Mouse (Mus musculus) embryonic facial prominence, embryonic 14.5 days (tissue): Measurements from ENCODE around the gene Cenpi. TPM values are rescaled to one million over a fixed set of nuclear protein-coding genes. Genes with fewer than 3 reads are reported as not detected.
"Not testable (repeated sequence)": the region's sequence is repeated elsewhere in the genome, so short reads cannot be mapped to it uniquely, and the experiment has no call there.

Experiments used
- ATAC-seq: fragments of 200-750 bp; cut with Nextera tagmentation; 2 replicates; pipeline ENCODE4 v1.8.0; 2017; ENCODE audit warnings: low read depth, moderate number of reproducible peaks, moderate TSS enrichment
- DNase-seq: peaks from one replicate; pipeline ENCODE4 v3.0.0-alpha.2; 2015; ENCODE audit warnings: low spot score
- H3K27ac ChIP-seq: fragments of 300-500 bp; sonication (generic); replicated peaks from 2 replicates; pipeline ENCODE4 v1.5.1; 2014; ENCODE audit warnings: low read depth, mild to moderate bottlenecking, low read length, moderate library complexity
- H3K27me3 ChIP-seq: fragments of 300-500 bp; sonication (generic); replicated peaks from 2 replicates; pipeline ENCODE4 v1.6.1; 2014; ENCODE audit warnings: low read length; ENCODE audit not compliant: control insufficient read depth, insufficient read depth
- H3K36me3 ChIP-seq: fragments of 300-500 bp; sonication (generic); 2 replicates; pipeline ENCODE4 v1.6.1; 2014; ENCODE audit warnings: low read length, mixed read lengths; ENCODE audit not compliant: control insufficient read depth, insufficient read depth
- H3K4me1 ChIP-seq: fragments of 300-500 bp; sonication (generic); 2 replicates; pipeline ENCODE4 v1.6.1; 2014; ENCODE audit warnings: antibody characterized with exemption, low read length; ENCODE audit not compliant: control insufficient read depth, insufficient read depth
- H3K4me2 ChIP-seq: fragments of 300-500 bp; sonication (generic); 2 replicates; pipeline ENCODE4 v1.6.1; 2014; ENCODE audit warnings: low read depth, mild to moderate bottlenecking, low read length, moderate library complexity, mixed read lengths
- H3K4me3 ChIP-seq: fragments of 300-500 bp; sonication (generic); 2 replicates; pipeline ENCODE4 v1.5.1; 2014; ENCODE audit warnings: low read depth, mild to moderate bottlenecking, low read length
- H3K9ac ChIP-seq: fragments of 300-500 bp; sonication (generic); 2 replicates; pipeline ENCODE4 v1.6.1; 2014; ENCODE audit warnings: low read depth, mild to moderate bottlenecking, low read length, moderate library complexity, mixed read lengths
- H3K9me3 ChIP-seq: fragments of 300-500 bp; sonication (generic); 2 replicates; pipeline ENCODE4 v1.6.1; 2016; ENCODE audit warnings: low read length; ENCODE audit not compliant: control insufficient read depth
- WGBS: fragments of 180-500 bp; shearing (Covaris S2); extraction: QIAGEN DNeasy Blood & Tissue Kit; methylation state at CpG from one replicate; pipeline ENCODE4 v1.1.7; 2014; 5-methylcytosine and 5-hydroxymethylcytosine counted together
- polyA plus RNA-seq: library from polyadenylated mRNA; unstranded; fragments of >200 nt; fragmentation: Nextera tagmentation; extraction: Ambion mirVana; gene quantifications from 2 replicates; pipeline ENCODE4 v1.2.1, GENCODE M21; 2014

Gene Cenpi
- polyA plus RNA-seq, 1 experiment from 2014 or later = 27.1 TPM

DNA sequence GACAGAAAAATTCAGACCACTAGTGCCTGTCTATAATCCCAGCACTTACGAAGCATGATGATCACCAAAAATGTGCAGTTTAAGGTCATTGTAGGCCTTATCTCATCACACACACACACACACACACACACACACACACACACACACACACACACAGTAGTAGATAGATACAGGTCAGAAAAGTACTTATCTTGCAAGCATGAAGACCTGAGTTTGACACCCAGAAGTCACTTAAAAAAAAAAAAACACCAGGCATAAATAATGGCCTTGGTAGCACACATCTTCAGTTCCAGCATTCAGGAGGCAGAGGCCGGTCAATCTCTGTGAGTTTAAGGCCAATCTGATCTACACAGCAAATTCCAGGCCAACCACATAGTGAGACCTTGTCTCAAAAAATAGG lies 20.6 kb upstream of the Cenpi start:
- no peaks in the 10 kb centered on the region for H3K4me1 ChIP-seq
- ATAC-seq = no peak
- no peak overlapping the region for H3K9ac ChIP-seq
- H3K4me3 ChIP-seq = no peak overlapping the region
- WGBS = 97% methylated on average over 2 of the region's 2 CpGs
- H3K9me3 ChIP-seq = no peaks in the 10 kb centered on the region
- H3K27me3 ChIP-seq = peaks cover 2% of the 10 kb centered on the region
- no peak overlapping the region for H3K27ac ChIP-seq
- DNase-seq = no peak
- H3K36me3 ChIP-seq = no peaks in the 10 kb centered on the region
- H3K4me2 ChIP-seq = no peak overlapping the region

DNA sequence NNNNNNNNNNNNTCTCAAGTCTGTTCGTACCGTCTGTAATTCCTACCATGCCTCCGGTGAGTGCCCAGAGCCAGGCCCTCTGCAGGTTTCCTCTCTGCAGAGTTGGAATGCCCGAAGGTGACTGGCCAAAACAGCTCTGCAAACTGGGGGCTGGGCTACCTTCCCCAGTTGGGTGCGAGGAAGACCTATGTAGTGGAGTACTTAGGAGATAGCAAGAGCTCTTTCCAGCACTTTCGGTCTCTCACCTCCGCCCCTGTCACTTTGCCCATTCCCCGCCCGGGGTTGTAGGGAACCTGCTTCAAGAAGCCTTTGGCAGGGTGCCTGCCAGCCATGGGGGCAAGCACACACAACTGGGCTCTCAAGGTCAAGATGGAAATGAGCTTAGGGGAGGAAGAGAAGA lies 11.6 kb upstream of the Cenpi start:
- Histone ChIP-seq H3K27ac (no peak overlapping the region), H3K9ac (peak overlapping the region; percentile 59), H3K27me3 (peaks cover 12% of the 10 kb centered on the region), H3K4me3 (peak overlapping the region; percentile 46), H3K4me2 (peak overlapping the region; percentile 64), H3K36me3 (no peaks in the 10 kb centered on the region), H3K9me3 (no peaks in the 10 kb centered on the region), H3K4me1 (no peaks in the 10 kb centered on the region)
- 0 out of 2 replicates have a peak, but pooled peaks have one; percentile 24 for ATAC-seq
- WGBS = 32% methylated on average over 9 of the region's 9 CpGs
- no peak for DNase-seq

DNA sequence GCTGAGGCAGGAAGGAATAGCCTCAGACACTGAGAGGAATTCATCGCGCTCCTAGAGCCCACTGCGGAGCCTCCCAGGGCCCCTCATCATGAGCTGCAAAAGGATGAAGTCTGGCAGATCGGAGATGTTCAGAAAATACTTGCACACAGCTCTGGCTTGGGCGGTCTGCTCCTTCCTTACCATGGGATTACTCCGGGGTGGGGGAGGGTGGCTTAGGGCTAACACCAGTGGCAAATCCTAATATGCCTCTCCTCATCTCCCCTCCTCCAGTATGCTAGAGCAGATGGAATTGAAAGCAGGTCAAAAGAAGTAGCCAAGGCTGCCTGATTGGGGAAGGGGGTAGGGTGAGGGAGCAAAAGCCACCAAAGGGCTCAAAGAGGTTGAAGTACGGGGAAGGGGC lies 11.1 kb upstream of the Cenpi start:
- Histone ChIP-seq H3K36me3 (no peaks in the 10 kb centered on the region), H3K4me1 (no peaks in the 10 kb centered on the region), H3K27ac (no peak overlapping the region), H3K27me3 (peaks cover 12% of the 10 kb centered on the region), H3K9me3 (no peaks in the 10 kb centered on the region), H3K4me2 (peak overlapping the region; percentile 64), H3K9ac (peak overlapping the region; percentile 59), H3K4me3 (peak overlapping the region; percentile 46)
- 15% methylated on average over 7 of the region's 7 CpGs for WGBS
- ATAC-seq (0 out of 2 replicates have a peak, but pooled peaks have one; percentile 35), DNase-seq (no peak)

GRCm38 (mm10) chrX:134297195-134297594 lies 10.7 kb upstream of the Cenpi start:
- DNase-seq (peak; percentile 29), ATAC-seq (peak; percentile 56; the same call in 1 of the 2 replicates)
- Histone ChIP-seq H3K27ac (no peak overlapping the region), H3K27me3 (peaks cover 11% of the 10 kb centered on the region), H3K4me2 (peak overlapping the region; percentile 64), H3K9ac (peak overlapping the region; percentile 59; the same call in 1 of the 2 replicates), H3K36me3 (no peaks in the 10 kb centered on the region), H3K4me1 (no peaks in the 10 kb centered on the region), H3K4me3 (peak overlapping the region; percentile 46), H3K9me3 (no peaks in the 10 kb centered on the region)
- WGBS = 32% methylated on average over 4 of the region's 4 CpGs

DNA sequence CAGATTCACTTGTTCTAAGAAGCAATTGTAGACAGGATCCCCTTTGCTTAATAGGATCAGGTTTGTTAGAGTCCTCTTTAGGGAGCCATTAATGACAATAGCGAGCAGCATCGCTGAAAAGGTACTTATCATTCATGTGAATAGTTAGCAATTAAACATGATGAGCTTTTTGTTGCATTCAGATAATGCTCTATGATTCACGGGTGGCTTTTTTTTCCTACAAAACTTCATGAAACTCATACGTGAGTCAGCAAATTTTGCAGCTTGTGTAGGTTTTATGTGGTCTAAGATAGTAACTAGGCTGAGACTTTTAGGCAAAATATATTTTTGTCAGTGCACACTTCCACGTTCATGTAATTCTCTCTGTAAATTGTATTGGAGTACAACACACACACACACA lies 7.7 kb upstream of the Cenpi start:
- no peak for DNase-seq
- Histone ChIP-seq H3K9ac (no peak overlapping the region), H3K9me3 (no peaks in the 10 kb centered on the region), H3K4me2 (no peak overlapping the region), H3K36me3 (no peaks in the 10 kb centered on the region), H3K4me1 (no peaks in the 10 kb centered on the region), H3K27ac (no peak overlapping the region), H3K27me3 (no peaks in the 10 kb centered on the region), H3K4me3 (no peak overlapping the region)
- 71% methylated on average over 5 of the region's 5 CpGs for WGBS
- no peak for ATAC-seq

DNA sequence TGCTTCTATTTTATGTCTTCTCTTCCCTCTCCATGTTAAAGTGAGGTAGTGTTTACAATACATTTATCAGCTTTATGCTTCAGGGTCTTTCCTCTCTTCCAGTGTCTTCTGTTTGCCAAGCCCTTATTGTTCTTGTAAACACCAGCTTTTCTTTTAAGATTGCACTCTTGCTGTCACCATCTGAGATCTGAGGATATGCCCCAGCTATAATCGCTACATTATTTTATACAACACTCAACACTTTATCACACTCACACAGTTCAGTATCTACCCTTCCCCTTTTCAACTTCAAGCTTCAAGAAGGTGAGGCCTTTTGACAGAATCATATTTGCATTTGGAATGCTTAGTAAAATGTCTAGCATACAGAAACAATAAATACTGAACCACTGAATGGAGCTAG lies 4.6 kb upstream of the Cenpi start:
- Histone ChIP-seq H3K27ac (no peak overlapping the region), H3K4me2 (no peak overlapping the region), H3K4me3 (no peak overlapping the region), H3K4me1 (no peaks in the 10 kb centered on the region), H3K9ac (no peak overlapping the region), H3K27me3 (no peaks in the 10 kb centered on the region; the same call in 1 of the 2 replicates), H3K9me3 (no peaks in the 10 kb centered on the region), H3K36me3 (no peaks in the 10 kb centered on the region)
- no peak for DNase-seq
- WGBS = 81% methylated on average over 1 of the region's 1 CpGs
- no peak for ATAC-seq

DNA sequence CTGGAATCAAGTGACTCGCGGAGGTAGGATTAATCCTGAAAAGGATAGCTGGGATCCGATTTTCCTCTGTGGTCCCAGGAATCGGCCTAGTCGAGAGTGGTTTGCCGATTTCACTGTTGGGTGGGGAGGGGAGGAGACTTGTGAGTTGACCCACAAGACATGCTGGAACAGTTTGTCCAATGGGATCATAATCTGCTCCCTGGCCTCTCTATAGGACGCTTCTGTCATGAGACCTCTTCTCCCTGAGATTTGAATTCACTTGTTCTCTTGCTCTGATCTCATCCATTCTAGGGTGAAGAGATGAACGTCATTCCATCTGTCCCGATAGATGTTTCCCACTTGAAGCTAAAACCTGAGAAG lies 371 bp downstream of the Cenpi start:
- peak; percentile 41 for DNase-seq
- H3K27ac ChIP-seq = no peak overlapping the region
- 17% methylated on average over 8 of the region's 9 CpGs for WGBS
- H3K4me2 ChIP-seq = peak overlapping the region; percentile 50
- H3K4me3 ChIP-seq = peak overlapping the region; percentile 43
- ATAC-seq = peak; percentile 81
- H3K27me3 ChIP-seq = no peaks in the 10 kb centered on the region; the same call in 1 of the 2 replicates
- H3K9me3 ChIP-seq = no peaks in the 10 kb centered on the region
- no peaks in the 10 kb centered on the region for H3K4me1 ChIP-seq
- peak overlapping the region; percentile 70 for H3K9ac ChIP-seq
- H3K36me3 ChIP-seq = no peaks in the 10 kb centered on the region

DNA sequence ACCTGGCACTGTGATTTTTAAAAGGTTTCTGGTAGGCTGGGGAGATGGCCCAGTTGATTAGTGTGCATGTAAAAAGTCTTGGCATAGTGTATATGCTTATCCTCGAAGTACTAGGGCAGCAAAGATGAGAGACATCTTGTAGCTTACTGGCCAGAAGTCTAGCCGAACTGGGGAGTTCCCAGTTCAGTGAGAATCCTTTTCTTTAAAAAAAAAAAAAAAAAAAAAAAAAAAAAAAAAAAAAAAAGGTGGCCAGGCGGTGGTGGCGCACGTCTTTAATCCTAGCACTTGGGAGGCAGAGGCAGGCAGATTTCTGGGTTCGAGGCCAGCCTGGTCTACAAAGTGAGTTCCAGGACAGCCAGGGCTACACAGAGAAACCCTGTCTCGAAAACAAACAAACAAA lies 3.3 kb downstream of the Cenpi start:
- H3K4me3 ChIP-seq, H3K27ac ChIP-seq, H3K27me3 ChIP-seq, DNase-seq, H3K4me2 ChIP-seq, ATAC-seq, H3K9me3 ChIP-seq, H3K9ac ChIP-seq, H3K36me3 ChIP-seq, H3K4me1 ChIP-seq: not testable (repeated sequence)
- 86% methylated on average over 7 of the region's 7 CpGs for WGBS

- no peak overlapping the region for H3K4me2 ChIP-seq
- no peaks in the 10 kb centered on the region for H3K4me1 ChIP-seq
- no peak overlapping the region for H3K9ac ChIP-seq
- no peaks in the 10 kb centered on the region for H3K27me3 ChIP-seq
- ATAC-seq = no peak
- H3K27ac ChIP-seq = no peak overlapping the region
- no peaks in the 10 kb centered on the region for H3K9me3 ChIP-seq
- peaks cover 3% of the 10 kb centered on the region; the same call in 1 of the 2 replicates for H3K36me3 ChIP-seq
- DNase-seq = peak; percentile 3
- no peak overlapping the region for H3K4me3 ChIP-seq
- whole genome bisulfite sequencing = 84% methylated on average over 2 of the region's 2 CpGs
Measured at GRCm38 (mm10) chrX:134319153-134319932, 11.5 kb downstream of the Cenpi start.
